Mouse (Mus musculus): ENCODE measurements around the gene Prdm16. TPM values are rescaled to one million over a fixed set of nuclear protein-coding genes. Genes with fewer than 3 reads are reported as not detected.

Prdm16 gene
- polyA plus RNA-seq, 1 experiment from 2014 or later, result 7.7 TPM

GRCm38 (mm10) chr4:154543921-154544320, 92.8 kb downstream of the Prdm16 start:
- no peaks in the 10 kb centered on the region for H3K9me3 ChIP-seq (replicated peaks)
- peaks cover 35% of the 10 kb centered on the region for H3K27me3 ChIP-seq (replicated peaks)
- H3K4me3 ChIP-seq (replicated peaks), result no peak overlapping the region
- H3K4me1 ChIP-seq, result peaks cover 51% of the 10 kb centered on the region
- no peak overlapping the region; the same call in 1 of the 2 replicates for H3K9ac ChIP-seq (replicated peaks)
- no peak overlapping the region for H3K27ac ChIP-seq (replicated peaks)
- peak overlapping the region; percentile 31 for H3K4me2 ChIP-seq
- no peaks in the 10 kb centered on the region for H3K36me3 ChIP-seq
- ATAC-seq (ENCODE audit: low FRiP score), result no peak; the same call in 1 of the 2 replicates
- WGBS, result 7% methylated on average over 21 of the region's 21 CpGs

- Histone ChIP-seq H3K4me1 (peaks cover 50% of the 10 kb centered on the region), H3K36me3 (no peaks in the 10 kb centered on the region), H3K27ac (replicated peaks) (no peak overlapping the region), H3K27me3 (replicated peaks) (peaks cover 27% of the 10 kb centered on the region), H3K9ac (replicated peaks) (no peak overlapping the region), H3K4me3 (replicated peaks) (no peak overlapping the region), H3K9me3 (replicated peaks) (no peaks in the 10 kb centered on the region), H3K4me2 (no peak overlapping the region)
- no peak; the same call in 1 of the 2 replicates for ATAC-seq (ENCODE audit: low FRiP score)
- 62% methylated on average over 4 of the region's 4 CpGs for WGBS
Observed at GRCm38 (mm10) chr4:154543128-154543527, 93.5 kb downstream of the Prdm16 start.

GRCm38 (mm10) chr4:154542568-154542967, 94.1 kb downstream of the Prdm16 start:
- no peaks in the 10 kb centered on the region for H3K9me3 ChIP-seq (replicated peaks)
- H3K4me1 ChIP-seq, result peaks cover 50% of the 10 kb centered on the region
- H3K27ac ChIP-seq (replicated peaks), result no peak overlapping the region
- H3K27me3 ChIP-seq (replicated peaks), result peaks cover 24% of the 10 kb centered on the region; the same call in 1 of the 2 replicates
- no peak overlapping the region for H3K4me2 ChIP-seq
- no peaks in the 10 kb centered on the region for H3K36me3 ChIP-seq
- H3K4me3 ChIP-seq (replicated peaks), result no peak overlapping the region
- H3K9ac ChIP-seq (replicated peaks), result no peak overlapping the region
- WGBS, result 47% methylated on average over 5 of the region's 5 CpGs
- ATAC-seq (ENCODE audit: low FRiP score), result no peak

GRCm38 (mm10) chr4:154541632-154542276, 94.9 kb downstream of the Prdm16 start:
- 60% methylated on average over 9 of the region's 9 CpGs for WGBS
- H3K4me3 ChIP-seq (replicated peaks), result no peak overlapping the region
- ATAC-seq (ENCODE audit: low FRiP score), result no peak
- peaks cover 50% of the 10 kb centered on the region for H3K4me1 ChIP-seq
- H3K36me3 ChIP-seq, result no peaks in the 10 kb centered on the region
- no peak overlapping the region for H3K9ac ChIP-seq (replicated peaks)
- H3K27ac ChIP-seq (replicated peaks), result no peak overlapping the region
- peaks cover 20% of the 10 kb centered on the region; the same call in 1 of the 2 replicates for H3K27me3 ChIP-seq (replicated peaks)
- H3K4me2 ChIP-seq, result no peak overlapping the region
- H3K9me3 ChIP-seq (replicated peaks), result no peaks in the 10 kb centered on the region

GRCm38 (mm10) chr4:154540671-154541070, 96.0 kb downstream of the Prdm16 start:
- H3K27me3 ChIP-seq (replicated peaks), result peaks cover 26% of the 10 kb centered on the region; the same call in 1 of the 2 replicates
- no peak overlapping the region for H3K27ac ChIP-seq (replicated peaks)
- 31% methylated on average over 10 of the region's 10 CpGs for WGBS
- H3K9me3 ChIP-seq (replicated peaks), result no peaks in the 10 kb centered on the region
- no peaks in the 10 kb centered on the region for H3K36me3 ChIP-seq
- no peak overlapping the region for H3K4me3 ChIP-seq (replicated peaks)
- H3K4me2 ChIP-seq, result no peak overlapping the region
- no peak for ATAC-seq (ENCODE audit: low FRiP score)
- H3K9ac ChIP-seq (replicated peaks), result no peak overlapping the region
- H3K4me1 ChIP-seq, result peaks cover 50% of the 10 kb centered on the region

- no peaks in the 10 kb centered on the region for H3K36me3 ChIP-seq
- no peak for ATAC-seq (ENCODE audit: low FRiP score)
- peaks cover 46% of the 10 kb centered on the region for H3K4me1 ChIP-seq
- no peak overlapping the region for H3K27ac ChIP-seq (replicated peaks)
- whole genome bisulfite sequencing, result 42% methylated on average over 12 of the region's 12 CpGs
- peaks cover 17% of the 10 kb centered on the region; the same call in 1 of the 2 replicates for H3K27me3 ChIP-seq (replicated peaks)
- H3K9ac ChIP-seq (replicated peaks), result no peak overlapping the region
- no peak overlapping the region for H3K4me3 ChIP-seq (replicated peaks)
- H3K4me2 ChIP-seq, result no peak overlapping the region
- H3K9me3 ChIP-seq (replicated peaks), result no peaks in the 10 kb centered on the region
Observed at GRCm38 (mm10) chr4:154539703-154540102, 97.0 kb downstream of the Prdm16 start.

GRCm38 (mm10) chr4:154538727-154539126, 97.9 kb downstream of the Prdm16 start:
- Histone ChIP-seq H3K4me1 (peaks cover 40% of the 10 kb centered on the region), H3K9me3 (replicated peaks) (no peaks in the 10 kb centered on the region), H3K36me3 (no peaks in the 10 kb centered on the region), H3K9ac (replicated peaks) (no peak overlapping the region), H3K27me3 (replicated peaks) (peaks cover 12% of the 10 kb centered on the region; the same call in 1 of the 2 replicates), H3K4me2 (no peak overlapping the region), H3K4me3 (replicated peaks) (no peak overlapping the region), H3K27ac (replicated peaks) (no peak overlapping the region)
- no peak for ATAC-seq (ENCODE audit: low FRiP score)
- WGBS, result 90% methylated on average over 4 of the region's 4 CpGs

GRCm38 (mm10) chr4:154536110-154536509, 100.6 kb downstream of the Prdm16 start:
- ATAC-seq (ENCODE audit: low FRiP score), result no peak
- no peak overlapping the region for H3K4me3 ChIP-seq (replicated peaks)
- H3K27ac ChIP-seq (replicated peaks), result no peak overlapping the region

GRCm38 (mm10) chr4:154531368-154531767, 105.3 kb downstream of the Prdm16 start:
- Histone ChIP-seq H3K9ac (replicated peaks) (no peak overlapping the region), H3K27ac (replicated peaks) (no peak overlapping the region), H3K4me3 (replicated peaks) (no peak overlapping the region), H3K9me3 (replicated peaks) (no peaks in the 10 kb centered on the region), H3K4me2 (no peak overlapping the region), H3K27me3 (replicated peaks) (peaks cover 33% of the 10 kb centered on the region; the same call in 1 of the 2 replicates), H3K36me3 (no peaks in the 10 kb centered on the region), H3K4me1 (peaks cover 3% of the 10 kb centered on the region; the same call in 1 of the 2 replicates)
- ATAC-seq (ENCODE audit: low FRiP score), result no peak
- WGBS, result 75% methylated on average over 4 of the region's 4 CpGs

More at GRCm38 (mm10) chr4:154536110-154536509, 100.6 kb downstream of the Prdm16 start:
- Histone ChIP-seq H3K36me3 (no peaks in the 10 kb centered on the region), H3K4me1 (peaks cover 16% of the 10 kb centered on the region), H3K4me2 (no peak overlapping the region), H3K9ac (replicated peaks) (no peak overlapping the region), H3K27me3 (replicated peaks) (0 out of 2 replicates have a peak, but pooled peaks cover 11% of the 10 kb centered on the region), H3K9me3 (replicated peaks) (no peaks in the 10 kb centered on the region)
- 71% methylated on average over 5 of the region's 5 CpGs for WGBS

GRCm38 (mm10) chr4:154530336-154530735, 106.3 kb downstream of the Prdm16 start:
- no peak overlapping the region for H3K4me3 ChIP-seq (replicated peaks)
- no peak for ATAC-seq (ENCODE audit: low FRiP score)
- no peak overlapping the region for H3K9ac ChIP-seq (replicated peaks)
- peaks cover 26% of the 10 kb centered on the region; the same call in 1 of the 2 replicates for H3K27me3 ChIP-seq (replicated peaks)
- H3K4me1 ChIP-seq, result peaks cover 3% of the 10 kb centered on the region; the same call in 1 of the 2 replicates
- H3K36me3 ChIP-seq, result no peaks in the 10 kb centered on the region
- no peak overlapping the region for H3K4me2 ChIP-seq
- 75% methylated on average over 7 of the region's 7 CpGs for WGBS
- no peak overlapping the region for H3K27ac ChIP-seq (replicated peaks)
- H3K9me3 ChIP-seq (replicated peaks), result no peaks in the 10 kb centered on the region

- Histone ChIP-seq H3K9ac (replicated peaks) (no peak overlapping the region), H3K4me1 (peaks cover 4% of the 10 kb centered on the region), H3K4me2 (no peak overlapping the region), H3K27ac (replicated peaks) (no peak overlapping the region), H3K36me3 (no peaks in the 10 kb centered on the region), H3K4me3 (replicated peaks) (no peak overlapping the region), H3K9me3 (replicated peaks) (no peaks in the 10 kb centered on the region), H3K27me3 (replicated peaks) (peaks cover 28% of the 10 kb centered on the region)
- no peak for ATAC-seq (ENCODE audit: low FRiP score)
- WGBS, result 77% methylated on average over 9 of the region's 9 CpGs
Observed at GRCm38 (mm10) chr4:154527506-154527905, 109.2 kb downstream of the Prdm16 start.

GRCm38 (mm10) chr4:154526351-154526786, 110.3 kb downstream of the Prdm16 start:
- H3K36me3 ChIP-seq, result no peaks in the 10 kb centered on the region
- H3K4me3 ChIP-seq (replicated peaks), result no peak overlapping the region
- no peak overlapping the region for H3K4me2 ChIP-seq
- H3K4me1 ChIP-seq, result peaks cover 4% of the 10 kb centered on the region
- 86% methylated on average over 6 of the region's 6 CpGs for WGBS
- no peaks in the 10 kb centered on the region for H3K9me3 ChIP-seq (replicated peaks)
- no peak overlapping the region for H3K9ac ChIP-seq (replicated peaks)
- no peak overlapping the region for H3K27ac ChIP-seq (replicated peaks)
- no peak for ATAC-seq (ENCODE audit: low FRiP score)
- peaks cover 32% of the 10 kb centered on the region for H3K27me3 ChIP-seq (replicated peaks)
